Mouse (Mus musculus) granulocyte monocyte progenitor cell, adult 5-6 weeks (primary cell): ENCODE data around the gene Pola1. TPM values are rescaled to one million over a fixed set of nuclear protein-coding genes. Genes with fewer than 3 reads are reported as not detected.

Source experiments
- ATAC-seq: replicated peaks from 2 replicates; pipeline ENCODE4 v1.8.0; 2016; ENCODE audit warnings: mild to moderate bottlenecking, moderate TSS enrichment, inconsistent platforms; ENCODE audit not compliant: poor library complexity, severe bottlenecking
- total RNA-seq, 2 experiments: library from RNA; stranded (forward) in 1 of 2; stranded (reverse) in 1 of 2; fragments of 200-712, 200-1000 nt in 1 of 2; fragments of >200 nt in 1 of 2; fragmentation: Nextera tagmentation in 1 of 2; gene quantifications; 2 replicates each; pipeline ENCODE4 v1.2.3; 2014 to 2017

Gene Pola1
- total RNA-seq, 2 experiments from 2014 or later = 57.5 to 128 TPM

- ATAC-seq = no peak
Observed at GRCm38 (mm10) chrX:93294736-93295490, 337.0 kb downstream of the Pola1 start.

GRCm38 (mm10) chrX:93292031-93292430, 339.9 kb downstream of the Pola1 start:
- ATAC-seq = no peak

DNA sequence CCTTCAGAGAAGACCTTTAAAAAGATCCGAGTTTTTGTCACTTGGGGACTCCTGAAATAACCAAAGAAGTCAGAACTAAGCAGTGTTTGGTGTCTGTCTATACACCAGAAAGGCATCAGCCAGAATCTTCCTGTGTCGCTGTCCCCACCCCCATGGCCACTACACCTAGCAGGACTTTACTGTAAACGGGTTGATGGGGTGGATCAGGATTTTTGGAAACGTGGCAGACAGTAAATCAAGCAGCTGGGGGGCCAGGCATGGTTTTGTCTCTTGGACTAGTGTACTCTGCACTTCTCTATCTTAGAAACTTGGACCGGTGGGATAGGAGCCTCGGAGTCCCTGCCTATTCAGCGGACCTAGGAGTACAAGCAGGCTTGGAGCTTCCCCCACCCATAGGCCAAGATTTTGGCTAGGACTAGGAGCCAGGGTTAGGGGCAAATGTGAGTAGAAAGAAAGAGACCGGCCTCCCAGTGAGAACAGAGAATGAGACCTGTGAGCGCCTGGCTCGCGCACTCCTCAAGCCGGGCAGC, 342.0 kb downstream of the Pola1 start:
- ATAC-seq = no peak

GRCm38 (mm10) chrX:93289076-93289475, 342.9 kb downstream of the Pola1 start:
- ATAC-seq = peak; percentile 12; the same call in 1 of the 2 replicates

- ATAC-seq = 0 out of 2 replicates have a peak, but pooled peaks have one; percentile 11
Observed at GRCm38 (mm10) chrX:93288339-93288738, 343.6 kb downstream of the Pola1 start.

DNA sequence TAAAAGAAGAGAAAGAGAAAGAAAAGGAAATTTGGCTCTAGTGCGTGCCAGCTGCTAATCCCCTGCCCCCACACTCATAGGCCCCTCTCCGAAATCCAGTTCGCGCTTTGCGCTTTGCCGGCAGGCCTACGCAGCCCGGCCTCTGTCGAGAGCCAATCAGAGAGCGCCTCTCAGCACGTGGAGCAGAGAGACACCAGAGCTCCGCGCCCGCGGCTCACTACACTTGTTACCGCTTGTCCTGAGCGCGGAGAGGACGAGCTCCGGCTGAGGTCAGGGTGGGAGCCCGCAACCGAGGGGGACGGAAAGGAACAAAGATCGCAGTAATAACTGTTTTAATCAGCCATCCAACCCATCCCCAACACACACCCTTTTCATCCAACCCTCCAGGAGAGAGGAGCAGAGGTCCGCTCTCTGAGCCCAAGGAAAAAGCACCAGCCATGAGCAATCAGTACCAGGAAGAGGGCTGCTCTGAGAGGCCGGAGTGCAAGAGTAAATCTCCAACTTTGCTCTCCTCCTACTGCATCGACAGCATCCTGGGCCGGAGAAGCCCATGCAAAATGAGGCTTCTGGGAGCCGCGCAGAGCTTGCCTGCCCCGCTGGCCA, 345.6 kb downstream of the Pola1 start, which contains the start of gene Arx:
Gene Arx (plus strand): TSS at position 155 of the 603 bp plus-strand sequence.
- ATAC-seq = peak; percentile 83

DNA sequence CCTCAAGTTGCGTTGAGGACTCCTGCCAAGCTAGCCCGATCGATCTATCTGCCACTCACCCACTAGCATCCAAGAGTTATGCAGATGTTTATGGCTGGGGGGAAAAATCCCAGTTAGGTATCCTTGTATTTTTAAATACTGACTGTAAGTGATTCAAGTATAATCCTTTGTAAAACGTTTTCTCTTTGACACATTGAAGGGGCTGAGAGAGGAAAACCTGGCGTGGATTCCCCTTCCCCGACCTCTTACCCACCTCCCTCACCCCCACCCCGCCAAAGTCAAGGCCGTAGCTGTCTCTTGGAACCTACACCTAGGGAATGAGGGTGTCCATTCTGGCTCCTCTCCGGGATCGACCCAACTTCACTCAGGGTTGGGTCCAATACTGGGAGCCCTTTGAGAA, 346.9 kb downstream of the Pola1 start:
- no peak for ATAC-seq

DNA sequence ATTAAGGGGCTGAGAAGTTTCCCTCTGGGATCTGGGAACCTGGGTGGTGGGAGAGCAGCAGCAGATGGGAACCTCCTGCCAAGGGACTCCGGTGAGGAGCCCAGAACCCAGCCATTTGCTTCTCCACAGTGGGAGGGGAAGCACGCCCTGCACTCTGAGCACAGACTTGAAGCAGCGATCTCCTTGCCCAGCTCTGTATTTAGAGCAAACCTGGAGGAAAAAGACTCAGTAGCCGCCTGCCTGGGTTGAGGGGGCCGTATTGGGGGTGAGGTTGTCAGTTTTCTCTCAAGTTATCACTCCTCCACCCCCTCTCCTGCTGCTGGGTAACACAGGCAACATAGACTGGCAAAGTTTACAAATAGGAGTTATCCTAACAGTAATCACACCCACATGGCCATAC, 350.2 kb downstream of the Pola1 start:
- no peak for ATAC-seq

DNA sequence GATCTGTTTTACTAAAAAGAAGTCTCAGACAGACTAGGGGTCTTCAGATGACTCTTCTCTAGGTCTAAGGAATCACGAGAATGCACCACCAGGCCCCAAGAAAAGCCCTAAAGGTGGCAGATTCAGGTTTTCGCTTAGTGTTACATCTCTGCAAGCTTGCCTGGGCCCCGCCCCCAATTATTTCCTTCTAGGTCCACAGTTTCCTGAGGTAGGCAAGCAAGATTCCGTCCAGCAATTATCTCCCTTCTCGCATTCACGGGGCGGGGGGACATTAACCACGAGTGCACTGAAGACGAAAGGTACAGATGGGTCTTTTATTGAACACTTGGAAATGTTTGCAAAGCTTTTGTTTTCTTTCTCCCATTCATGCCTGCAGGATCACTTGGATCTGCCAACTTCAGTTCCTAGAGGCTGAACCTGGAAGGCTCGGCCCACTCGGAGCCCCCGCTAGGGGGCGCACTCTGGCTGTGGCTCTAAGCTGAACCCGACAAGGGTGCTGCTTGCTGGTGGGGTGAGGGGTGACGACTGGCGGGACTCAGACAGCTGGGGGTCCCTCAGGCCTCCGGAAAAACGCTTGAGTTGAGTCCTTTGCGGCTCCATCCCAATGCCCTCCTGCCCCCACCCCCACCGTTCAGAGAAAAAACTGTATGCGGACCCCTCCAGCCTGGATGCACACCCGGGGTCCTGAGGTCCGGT, 350.8 kb downstream of the Pola1 start:
- ATAC-seq = peak; percentile 69

DNA sequence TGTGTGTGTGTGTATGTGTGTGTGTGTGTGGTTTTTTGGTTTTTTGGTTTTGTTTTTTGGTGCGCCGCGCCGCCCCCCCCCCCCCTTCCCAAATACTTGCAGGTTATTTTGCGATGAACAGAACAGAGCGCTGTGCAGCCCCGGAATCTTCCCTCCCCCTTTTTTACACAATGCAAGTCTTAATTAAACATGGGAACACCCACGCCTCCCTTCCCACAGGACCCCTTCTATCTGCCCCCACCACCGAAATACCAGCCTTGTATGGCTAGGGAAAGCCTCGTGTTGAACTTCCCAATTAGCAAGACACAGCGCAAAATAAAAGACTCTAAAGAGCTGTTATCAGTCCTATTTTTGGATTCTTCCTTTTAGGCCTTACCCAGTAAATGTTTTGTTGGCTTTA, 352.0 kb downstream of the Pola1 start:
- no peak for ATAC-seq

GRCm38 (mm10) chrX:93275689-93276088, 356.3 kb downstream of the Pola1 start:
- no peak for ATAC-seq

Other genes with a start within 250 kb of the Pola1 start
- 0.26 and 0.68 TPM in 2 replicates for gene Pcyt1b, start 22.7 kb upstream of the Pola1 start, total RNA-seq (2014; fragmentation: Nextera tagmentation)
- 0.82 and 3.3 TPM in 2 replicates for gene Pcyt1b, start 22.7 kb upstream of the Pola1 start, total RNA-seq (2017)
- gene Pdk3, start 200.0 kb upstream of the Pola1 start, total RNA-seq (2014; fragmentation: Nextera tagmentation) = 42.8 and 59.4 TPM in 2 replicates
- gene Pdk3, start 200.0 kb upstream of the Pola1 start, total RNA-seq (2017) = 49.8 and 55.5 TPM in 2 replicates